22 mouse cellular contexts compared by ENCODE assay signal in the genomic region with DNA sequence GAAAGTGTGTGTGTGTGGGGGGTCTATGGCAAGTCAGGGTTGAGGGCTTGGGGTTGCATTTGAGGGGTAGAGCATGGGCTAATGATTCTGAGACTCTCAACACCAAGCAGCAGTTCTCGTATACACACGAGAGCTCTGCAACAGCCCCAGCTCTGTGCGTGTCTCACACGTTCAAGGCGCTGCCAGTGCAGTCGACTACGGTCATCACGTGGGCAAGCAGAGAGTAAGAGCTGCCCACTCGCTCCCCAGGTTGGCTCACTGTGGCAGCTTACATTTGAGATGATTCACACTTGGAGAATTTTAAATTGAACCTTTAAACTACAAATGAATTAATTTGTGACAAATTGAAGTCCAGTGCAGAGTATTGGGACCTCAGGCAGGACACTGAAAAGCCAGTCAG. TPM values are rescaled to one million over a fixed set of nuclear protein-coding genes. Genes with fewer than 3 reads are reported as not detected.
DNase-seq lines count a peak whose midpoint lies in the region; ATAC-seq and TF ChIP-seq lines count a peak whose summit lies in the region.
"Had no signal": no experiment of that assay in that cellular context is flagged by ENCODE, and none has a peak within 500 bp of the region (broad histone marks: within the 10 kb centered on the region; RNA-seq: fewer than 3 reads in every experiment).

No protein-coding gene starts in this region.

- no peak overlapping the region for H3K4me2 ChIP-seq in stomach, embryonic 16.5 days (ENCODE audit: low read depth, low read length)
- H3K4me2 ChIP-seq in stomach, postnatal 0 days (replicated peaks; ENCODE audit: low read depth): no peak overlapping the region
- H3K4me2 ChIP-seq: heart, embryonic 11.5 days; heart, embryonic 15.5 days; hindbrain, embryonic 14.5 days had no signal

- H3K9me3 ChIP-seq in stomach, embryonic 16.5 days (replicated peaks; ENCODE audit: control insufficient read depth, low read length): no peaks in the 10 kb centered on the region
- no peaks in the 10 kb centered on the region for H3K9me3 ChIP-seq in stomach, postnatal 0 days (ENCODE audit: control insufficient read depth, low read length)
- H3K9me3 ChIP-seq in limb, embryonic 10.5 days (replicated peaks): no peaks in the 10 kb centered on the region
- H3K9me3 ChIP-seq: forebrain, embryonic 10.5 days; heart, embryonic 15.5 days; hindbrain, embryonic 10.5 days had no signal

- 0 out of 2 replicates have a peak, but pooled peaks cover 2% of the 10 kb centered on the region for H3K4me1 ChIP-seq in stomach, embryonic 16.5 days (ENCODE audit: control insufficient read depth, insufficient read depth, low read length)
- peaks cover 2% of the 10 kb centered on the region; the same call in 1 of the 2 replicates for H3K4me1 ChIP-seq in stomach, postnatal 0 days (replicated peaks; ENCODE audit: control insufficient read depth, insufficient read depth)
- peaks cover 12% of the 10 kb centered on the region for H3K4me1 ChIP-seq in limb, embryonic 10.5 days

- no peak for TF ChIP-seq EP300 in stomach, postnatal 0 days (optimal IDR thresholded peaks at IDR 0.05)

- no peaks in the 10 kb centered on the region for H3K27me3 ChIP-seq in stomach, embryonic 16.5 days (ENCODE audit: control insufficient read depth, insufficient read depth, low read length)
- H3K27me3 ChIP-seq in stomach, postnatal 0 days (ENCODE audit: control insufficient read depth, insufficient read depth, low read length): no peaks in the 10 kb centered on the region
- no peaks in the 10 kb centered on the region for H3K27me3 ChIP-seq in limb, embryonic 10.5 days (ENCODE audit: low read depth, poor library complexity, severe bottlenecking)
- H3K27me3 ChIP-seq: heart, embryonic 15.5 days had no signal

- peak; percentile 41 to 48 for DNase-seq in left cerebral cortex, adult 18-20 months (ENCODE audit: low spot score in 2 of 2)
- no peak for DNase-seq in left cerebral cortex, adult 11 months (ENCODE audit: low spot score)
- no peak for DNase-seq in stomach, postnatal 0 days (ENCODE audit: low spot score)
- DNase-seq in limb, embryonic 10.5 days (ENCODE audit: low spot score): peak; percentile 17
- DNase-seq in thymus, postnatal 14 days: no peak
- DNase-seq: adrenal gland, adult 8-10 months; adrenal gland, postnatal 36 days; cerebellum, adult 11 months; cerebellum, adult 8-10 months; cerebellum, postnatal 14 days; embryo, embryonic 11 days; gastrocnemius, postnatal 10 days; heart, adult 2 months had no signal

- peak overlapping the region; percentile 3; the same call in 1 of the 2 replicates for H3K27ac ChIP-seq in stomach, embryonic 16.5 days (ENCODE audit: low read length)
- no peak overlapping the region; the same call in 1 of the 2 replicates for H3K27ac ChIP-seq in stomach, postnatal 0 days (replicated peaks)
- no peak overlapping the region for H3K27ac ChIP-seq in limb, embryonic 10.5 days
- H3K27ac ChIP-seq: forebrain, embryonic 10.5 days; heart, adult 2 months; heart, embryonic 15.5 days; hindbrain, embryonic 10.5 days; hindbrain, embryonic 14.5 days had no signal

- 86% methylated on average over 9 of the region's 9 CpGs for WGBS in stomach, embryonic 16.5 days
- 74% methylated on average over 9 of the region's 9 CpGs for WGBS in stomach, postnatal 0 days
- WGBS in limb, embryonic 10.5 days: 96% methylated on average over 9 of the region's 9 CpGs

- no peak for TF ChIP-seq CTCF in stomach, postnatal 0 days (IDR thresholded peaks at IDR 0.05; ENCODE audit: low read depth)

- H3K36me3 ChIP-seq in stomach, embryonic 16.5 days (ENCODE audit: control insufficient read depth, insufficient read depth, low read length): no peaks in the 10 kb centered on the region
- no peaks in the 10 kb centered on the region for H3K36me3 ChIP-seq in stomach, postnatal 0 days (ENCODE audit: control insufficient read depth, insufficient read depth, low read length)
- no peaks in the 10 kb centered on the region for H3K36me3 ChIP-seq in limb, embryonic 10.5 days
- H3K36me3 ChIP-seq: heart, embryonic 15.5 days; hindbrain, embryonic 10.5 days had no signal

- H3K9ac ChIP-seq in stomach, embryonic 16.5 days (ENCODE audit: low read length): no peak overlapping the region
- H3K9ac ChIP-seq in stomach, postnatal 0 days (ENCODE audit: low read length): no peak overlapping the region
- H3K9ac ChIP-seq: heart, embryonic 15.5 days; hindbrain, embryonic 14.5 days had no signal

- no peak for ATAC-seq in stomach, embryonic 16.5 days (ENCODE audit: insufficient read depth, low FRiP score)
- no peak for ATAC-seq in stomach, postnatal 0 days (ENCODE audit: low FRiP score, low TSS enrichment)
- ATAC-seq: forebrain, embryonic 14.5 days had no signal

- no peak overlapping the region for H3K4me3 ChIP-seq in stomach, embryonic 16.5 days (replicated peaks; ENCODE audit: low read length)
- H3K4me3 ChIP-seq in stomach, postnatal 0 days (ENCODE audit: low read depth, low read length): no peak overlapping the region
- no peak overlapping the region for H3K4me3 ChIP-seq in limb, embryonic 10.5 days
- H3K4me3 ChIP-seq: erythroblast, embryonic 14.5 days; forebrain, embryonic 10.5 days; heart, adult 2 months; heart, embryonic 15.5 days; hindbrain, embryonic 10.5 days had no signal

RNA-seq across cellular contexts. Expression of gene Pkp4, which starts 44.4 kb away (rescaled TPM):
- 100 to 1,000 TPM; 202 to 221 TPM for total RNA-seq in left cerebral cortex, adult 18-20 months (2021)
- polyA plus RNA-seq in stomach, embryonic 16.5 days (2015; fragmentation: Nextera tagmentation; extraction: Ambion mirVana): 30.0 and 32.6 TPM in 2 replicates
- polyA plus RNA-seq in stomach, postnatal 0 days (2015; fragmentation: Nextera tagmentation; extraction: Ambion mirVana): 16.8 and 16.9 TPM in 2 replicates
- polyA plus RNA-seq in limb, embryonic 10.5 days (2016; fragmentation: Nextera tagmentation; extraction: Ambion mirVana): 12.4 and 15.0 TPM in 2 replicates

RNA-seq across cellular contexts. Expression of gene Ccdc148, which starts 44.6 kb away (rescaled TPM):
- 10 to 100 TPM; 12.0 to 15.3 TPM for total RNA-seq in left cerebral cortex, adult 18-20 months (2021)
- polyA plus RNA-seq in stomach, embryonic 16.5 days (2015; fragmentation: Nextera tagmentation; extraction: Ambion mirVana): 0.93 and 1.4 TPM in 2 replicates
- 0.24 and 0.47 TPM in 2 replicates for polyA plus RNA-seq in stomach, postnatal 0 days (2015; fragmentation: Nextera tagmentation; extraction: Ambion mirVana)
- polyA plus RNA-seq in limb, embryonic 10.5 days (2016; fragmentation: Nextera tagmentation; extraction: Ambion mirVana): 0.23 and 0.70 TPM in 2 replicates
- total RNA-seq: common myeloid progenitor, adult 5-6 weeks had no signal
- polyA plus RNA-seq: erythroblast, embryonic 14.5 days had no signal

Comparison
In these comparisons a context has a peak if more than half of its experiments do, and no peak if none do; other contexts are left out.
1. DNase-seq: peak in left cerebral cortex, adult 18-20 months (2 of 2) and limb, embryonic 10.5 days (single experiment); none in left cerebral cortex, adult 11 months (single experiment), stomach, postnatal 0 days (single experiment) and thymus, postnatal 14 days (single experiment).